ENCODE assay signal across 14 mouse cellular contexts in the genomic region with DNA sequence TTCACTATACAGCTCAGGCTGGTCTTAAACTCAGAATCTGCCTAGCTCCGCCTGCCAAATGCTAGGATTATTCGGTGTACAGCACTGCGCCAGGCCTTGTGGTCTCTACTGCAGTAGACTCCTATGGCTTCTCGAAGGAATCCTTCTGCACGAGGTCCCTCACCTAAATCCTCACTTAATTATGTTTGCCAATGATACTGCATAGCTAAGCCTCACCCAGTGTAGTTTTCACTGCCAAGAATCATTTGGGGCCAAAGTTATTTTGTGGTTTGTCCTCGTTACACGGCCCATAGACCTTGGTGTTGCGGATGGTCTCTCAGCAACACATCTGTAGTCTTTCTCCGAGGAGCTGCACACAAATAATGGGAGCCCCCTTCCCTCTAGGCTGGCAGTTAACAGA.
DNase-seq lines count a peak whose midpoint lies in the region; ATAC-seq and TF ChIP-seq lines count a peak whose summit lies in the region.
"Had no signal": no experiment of that assay in that cellular context is flagged by ENCODE, and none has a peak within 500 bp of the region (broad histone marks: within the 10 kb centered on the region; RNA-seq: fewer than 3 reads in every experiment).

No protein-coding gene starts in this region.

- ATAC-seq in embryonic facial prominence, embryonic 14.5 days (ENCODE audit: low read depth) = no peak
- no peak for ATAC-seq in heart, embryonic 15.5 days (replicated peaks; ENCODE audit: insufficient number of reproducible peaks, insufficient read depth, low FRiP score, low read depth)
- peak; percentile 57 for ATAC-seq in Patski

- no peak for TF ChIP-seq CTCF in left cerebral cortex, adult 2 months (IDR thresholded peaks at IDR 0.05)
- TF ChIP-seq CTCF in Patski (IDR thresholded peaks at IDR 0.05) = no peak

- H3K36me3 ChIP-seq in embryonic facial prominence, embryonic 14.5 days (ENCODE audit: control insufficient read depth, insufficient read depth, low read length) = no peaks in the 10 kb centered on the region
- H3K36me3 ChIP-seq in embryonic facial prominence, embryonic 10.5 days (replicated peaks) = no peaks in the 10 kb centered on the region; the same call in 1 of the 2 replicates
- H3K36me3 ChIP-seq in heart, embryonic 15.5 days = no peaks in the 10 kb centered on the region
- H3K36me3 ChIP-seq: forebrain, embryonic 15.5 days had no signal

- H3K4me2 ChIP-seq in embryonic facial prominence, embryonic 14.5 days (ENCODE audit: low read depth, low read length) = no peak overlapping the region
- no peak overlapping the region for H3K4me2 ChIP-seq in heart, embryonic 15.5 days
- H3K4me2 ChIP-seq: forebrain, embryonic 15.5 days had no signal

- intact Hi-C loops in heart, postnatal 14 days (cut with DNase I) = no loop called here
- intact Hi-C loops in left cerebral cortex, adult 2 months (cut with DNase I) = loop anchor here (5.0 kb wide), 1 partner anchor 60 kb away; a partner anchor contains a TSS
- intact Hi-C loops in left cerebral cortex, postnatal 25 days (cut with DNase I) = loop anchor here (5.0 kb wide), 1 partner anchor 60 kb away; a partner anchor contains a TSS

- POLR2A ChIA-PET in Patski (lab: Charles Lee) = interaction anchor here (1.5 kb wide), 1 partner anchor 16 kb away, joined by 6 read pairs; no protein-coding TSS in a partner anchor

- peaks cover 17% of the 10 kb centered on the region; the same call in 1 of the 2 replicates for H3K4me1 ChIP-seq in embryonic facial prominence, embryonic 14.5 days (ENCODE audit: control insufficient read depth, insufficient read depth, low read length)
- peaks cover 6% of the 10 kb centered on the region for H3K4me1 ChIP-seq in embryonic facial prominence, embryonic 10.5 days
- H3K4me1 ChIP-seq in heart, embryonic 15.5 days (replicated peaks) = peaks cover 13% of the 10 kb centered on the region

- CTCF ChIA-PET in Patski (lab: Charles Lee) = interaction anchor here (1.0 to 1.9 kb wide), 3 partner anchors 9 to 42 kb away, joined by 3 to 9 read pairs (median 3); no protein-coding TSS in a partner anchor

- H3K27me3 ChIP-seq in embryonic facial prominence, embryonic 14.5 days (replicated peaks; ENCODE audit: control insufficient read depth, insufficient read depth, low read length) = no peaks in the 10 kb centered on the region
- no peaks in the 10 kb centered on the region; the same call in 1 of the 2 replicates for H3K27me3 ChIP-seq in embryonic facial prominence, embryonic 10.5 days (replicated peaks; ENCODE audit: low read depth, poor library complexity, severe bottlenecking)
- no peaks in the 10 kb centered on the region for H3K27me3 ChIP-seq in heart, embryonic 15.5 days
- H3K27me3 ChIP-seq in Patski = no peaks in the 10 kb centered on the region
- H3K27me3 ChIP-seq: CH12.LX; forebrain, embryonic 15.5 days had no signal

- 92% methylated on average over 9 of the region's 9 CpGs for WGBS in embryonic facial prominence, embryonic 14.5 days
- WGBS in embryonic facial prominence, embryonic 10.5 days = 93% methylated on average over 9 of the region's 9 CpGs
- 89% methylated on average over 9 of the region's 9 CpGs for WGBS in heart, embryonic 15.5 days

- in situ Hi-C loops in Patski (cut with MboI; ENCODE audit: low pct_unique_long_range_greater_than_20kb) = no loop called here

- no peak overlapping the region for H3K4me3 ChIP-seq in embryonic facial prominence, embryonic 14.5 days (ENCODE audit: low read depth, low read length)
- no peak overlapping the region for H3K4me3 ChIP-seq in embryonic facial prominence, embryonic 10.5 days
- H3K4me3 ChIP-seq in heart, embryonic 15.5 days = no peak overlapping the region
- H3K4me3 ChIP-seq in left cerebral cortex, adult 2 months = no peak overlapping the region
- H3K4me3 ChIP-seq: forebrain, embryonic 15.5 days had no signal

- 0 out of 2 replicates have a peak, but pooled peaks cover 4% of the 10 kb centered on the region for H3K9me3 ChIP-seq in embryonic facial prominence, embryonic 14.5 days (ENCODE audit: control insufficient read depth, low read length)
- H3K9me3 ChIP-seq in embryonic facial prominence, embryonic 10.5 days = peaks cover 7% of the 10 kb centered on the region; the same call in 1 of the 2 replicates
- no peaks in the 10 kb centered on the region for H3K9me3 ChIP-seq in heart, embryonic 15.5 days (replicated peaks)

- H3K9ac ChIP-seq in embryonic facial prominence, embryonic 14.5 days (ENCODE audit: low read depth, low read length) = no peak overlapping the region
- no peak overlapping the region for H3K9ac ChIP-seq in heart, embryonic 15.5 days
- H3K9ac ChIP-seq: forebrain, embryonic 15.5 days had no signal

- no peak for DNase-seq in embryonic facial prominence, embryonic 14.5 days (ENCODE audit: low spot score)
- no peak for DNase-seq in embryonic facial prominence, embryonic 10.5 days (ENCODE audit: low spot score)
- no peak for DNase-seq in heart, postnatal 14 days
- DNase-seq in left cerebral cortex, adult 2 months (ENCODE audit: extremely low spot score in 1 of 2, low spot score in 2 of 2) = no peak
- no peak for DNase-seq in left cerebral cortex, postnatal 25 days (ENCODE audit: low spot score in 2 of 2)
- peak; percentile 62 for DNase-seq in Patski (ENCODE audit: low read depth, low spot score)
- DNase-seq: adrenal gland, adult 8-10 months; adrenal gland, postnatal 36 days; gastrocnemius, postnatal 36 days; kidney, adult 18-20 months had no signal

- 0 out of 2 replicates have a peak overlapping the region, but pooled peaks have one; percentile 3 for H3K27ac ChIP-seq in embryonic facial prominence, embryonic 14.5 days (replicated peaks; ENCODE audit: low read depth, low read length)
- no peak overlapping the region for H3K27ac ChIP-seq in embryonic facial prominence, embryonic 10.5 days (replicated peaks)
- peak overlapping the region; percentile 83 for H3K27ac ChIP-seq in heart, embryonic 15.5 days
- H3K27ac ChIP-seq in left cerebral cortex, adult 2 months = 0 out of 2 replicates have a peak overlapping the region, but pooled peaks have one; percentile 53
- H3K27ac ChIP-seq: forebrain, embryonic 15.5 days; hindbrain, postnatal 0 days had no signal
